Mouse (Mus musculus) forebrain, embryonic 12.5 days (tissue): ENCODE data around the gene Rab26. TPM values are rescaled to one million over a fixed set of nuclear protein-coding genes. Genes with fewer than 3 reads are reported as not detected.

Experiments used
- ATAC-seq: fragments of 200-750 bp; cut with Nextera tagmentation; 2 replicates; pipeline ENCODE4 v1.8.0; 2017; ENCODE audit warnings: moderate TSS enrichment; ENCODE audit not compliant: low FRiP score
- H3K27ac ChIP-seq: fragments of 300-500 bp; sonication (generic); 2 replicates; pipeline ENCODE4 v1.5.1; 2016; ENCODE audit warnings: mild to moderate bottlenecking
- H3K27me3 ChIP-seq: fragments of 300-500 bp; sonication (generic); 2 replicates; pipeline ENCODE4 v1.6.1; 2016; ENCODE audit warnings: mild to moderate bottlenecking
- H3K36me3 ChIP-seq: fragments of 300-500 bp; sonication (generic); replicated peaks from 2 replicates; pipeline ENCODE4 v1.6.1; 2016; ENCODE audit warnings: mild to moderate bottlenecking
- H3K4me1 ChIP-seq: fragments of 300-500 bp; sonication (generic); 2 replicates; pipeline ENCODE4 v1.6.1; 2016
- H3K4me2 ChIP-seq: fragments of 300-500 bp; sonication (generic); 2 replicates; pipeline ENCODE4 v1.6.1; 2016; ENCODE audit warnings: mild to moderate bottlenecking, moderate library complexity
- H3K4me3 ChIP-seq: fragments of 300-500 bp; sonication (generic); replicated peaks from 2 replicates; pipeline ENCODE4 v1.5.1; 2016; ENCODE audit warnings: mild to moderate bottlenecking
- H3K9ac ChIP-seq: fragments of 300-500 bp; sonication (generic); 2 replicates; pipeline ENCODE4 v1.6.1; 2016; ENCODE audit warnings: mild to moderate bottlenecking
- H3K9me3 ChIP-seq: fragments of 300-500 bp; sonication (generic); 2 replicates; pipeline ENCODE4 v1.6.1; 2016
- WGBS: fragments of 180-500 bp; shearing (Covaris S2); methylation state at CpG from one replicate; pipeline ENCODE4 v1.1.7; 2016; 5-methylcytosine and 5-hydroxymethylcytosine counted together
- polyA plus RNA-seq: library from polyadenylated mRNA; unstranded; fragments of >200 nt; fragmentation: Nextera tagmentation; extraction: Ambion mirVana; gene quantifications from 2 replicates; pipeline ENCODE4 v1.2.1, GENCODE M21; 2016

The Rab26 gene
- polyA plus RNA-seq, 1 experiment from 2014 or later: 1.9 TPM

- no peak overlapping the region for H3K27ac ChIP-seq
- no peaks in the 10 kb centered on the region for H3K36me3 ChIP-seq
- peak overlapping the region; percentile 16; the same call in 1 of the 2 replicates for H3K4me3 ChIP-seq
- 0 out of 2 replicates have a peak overlapping the region, but pooled peaks have one; percentile 25 for H3K9ac ChIP-seq
- H3K4me1 ChIP-seq: peaks cover 9% of the 10 kb centered on the region
- H3K27me3 ChIP-seq: peaks cover 23% of the 10 kb centered on the region
- peak overlapping the region; percentile 36 for H3K4me2 ChIP-seq
- no peak for ATAC-seq
- no peaks in the 10 kb centered on the region for H3K9me3 ChIP-seq
- 20% methylated on average over 12 of the region's 12 CpGs for WGBS
Measured at GRCm38 (mm10) chr17:24544613-24545012, 10.6 kb upstream of the Rab26 start.

- Histone ChIP-seq H3K27ac (no peak overlapping the region), H3K4me1 (peaks cover 10% of the 10 kb centered on the region), H3K4me2 (no peak overlapping the region), H3K27me3 (peaks cover 7% of the 10 kb centered on the region; the same call in 1 of the 2 replicates), H3K9me3 (no peaks in the 10 kb centered on the region), H3K4me3 (no peak overlapping the region), H3K9ac (no peak overlapping the region), H3K36me3 (no peaks in the 10 kb centered on the region)
- 0 out of 2 replicates have a peak, but pooled peaks have one; percentile 9 for ATAC-seq
- WGBS: 7% methylated on average over 3 of the region's 3 CpGs
Measured at GRCm38 (mm10) chr17:24540375-24540774, 6.4 kb upstream of the Rab26 start.

- ATAC-seq: no peak
- no peak overlapping the region for H3K27ac ChIP-seq
- WGBS: 72% methylated on average over 8 of the region's 8 CpGs
Measured at GRCm38 (mm10) chr17:24538950-24539349, 4.9 kb upstream of the Rab26 start.

GRCm38 (mm10) chr17:24537536-24537935, 3.5 kb upstream of the Rab26 start:
- no peak overlapping the region for H3K9ac ChIP-seq
- 42% methylated on average over 3 of the region's 3 CpGs for WGBS
- 0 out of 2 replicates have a peak overlapping the region, but pooled peaks have one; percentile 38 for H3K27ac ChIP-seq
- no peak overlapping the region for H3K4me2 ChIP-seq
- no peaks in the 10 kb centered on the region for H3K36me3 ChIP-seq
- ATAC-seq: no peak
- H3K27me3 ChIP-seq: no peaks in the 10 kb centered on the region
- H3K4me3 ChIP-seq: no peak overlapping the region
- peaks cover 23% of the 10 kb centered on the region for H3K4me1 ChIP-seq
- H3K9me3 ChIP-seq: no peaks in the 10 kb centered on the region

More at GRCm38 (mm10) chr17:24538950-24539349, 4.9 kb upstream of the Rab26 start:
- Histone ChIP-seq H3K36me3 (no peaks in the 10 kb centered on the region), H3K4me1 (peaks cover 10% of the 10 kb centered on the region), H3K4me3 (no peak overlapping the region), H3K9ac (no peak overlapping the region), H3K4me2 (no peak overlapping the region), H3K27me3 (no peaks in the 10 kb centered on the region), H3K9me3 (no peaks in the 10 kb centered on the region)

DNA sequence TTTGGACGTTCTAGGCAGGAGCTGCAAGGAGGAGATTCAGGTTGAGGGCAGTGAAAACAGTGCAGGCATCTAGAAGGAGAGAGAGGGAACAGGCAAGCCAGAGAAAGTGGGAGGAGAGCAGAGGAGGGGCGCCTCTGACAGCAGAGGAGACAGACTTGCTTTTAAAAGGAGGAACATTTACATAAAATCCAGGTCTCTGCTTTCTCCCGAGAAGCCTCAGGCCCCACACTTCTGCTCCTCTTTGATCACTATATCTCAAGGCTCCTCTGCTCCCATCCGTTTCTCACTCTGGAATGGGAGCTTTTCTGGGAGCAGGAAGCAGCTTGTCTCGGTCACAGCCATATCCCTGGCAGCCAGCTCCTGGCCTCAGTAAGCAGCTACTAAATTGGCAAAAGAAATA, 1.3 kb upstream of the Rab26 start:
- no peaks in the 10 kb centered on the region for H3K9me3 ChIP-seq
- no peaks in the 10 kb centered on the region for H3K27me3 ChIP-seq
- H3K4me3 ChIP-seq: no peak overlapping the region
- peaks cover 42% of the 10 kb centered on the region for H3K4me1 ChIP-seq
- 61% methylated on average over 5 of the region's 5 CpGs for WGBS
- H3K27ac ChIP-seq: no peak overlapping the region
- H3K36me3 ChIP-seq: peaks cover 11% of the 10 kb centered on the region
- no peak for ATAC-seq
- no peak overlapping the region for H3K4me2 ChIP-seq
- H3K9ac ChIP-seq: no peak overlapping the region

- Histone ChIP-seq H3K27me3 (no peaks in the 10 kb centered on the region), H3K4me1 (peaks cover 59% of the 10 kb centered on the region), H3K4me3 (peak overlapping the region; percentile 34), H3K9ac (peak overlapping the region; percentile 55), H3K9me3 (no peaks in the 10 kb centered on the region), H3K4me2 (peak overlapping the region; percentile 63), H3K36me3 (peaks cover 20% of the 10 kb centered on the region), H3K27ac (no peak overlapping the region)
- peak; percentile 64 for ATAC-seq
- 5% methylated on average over 53 of the region's 53 CpGs for WGBS
Measured at GRCm38 (mm10) chr17:24533099-24533992, 664 bp downstream of the Rab26 start.

DNA sequence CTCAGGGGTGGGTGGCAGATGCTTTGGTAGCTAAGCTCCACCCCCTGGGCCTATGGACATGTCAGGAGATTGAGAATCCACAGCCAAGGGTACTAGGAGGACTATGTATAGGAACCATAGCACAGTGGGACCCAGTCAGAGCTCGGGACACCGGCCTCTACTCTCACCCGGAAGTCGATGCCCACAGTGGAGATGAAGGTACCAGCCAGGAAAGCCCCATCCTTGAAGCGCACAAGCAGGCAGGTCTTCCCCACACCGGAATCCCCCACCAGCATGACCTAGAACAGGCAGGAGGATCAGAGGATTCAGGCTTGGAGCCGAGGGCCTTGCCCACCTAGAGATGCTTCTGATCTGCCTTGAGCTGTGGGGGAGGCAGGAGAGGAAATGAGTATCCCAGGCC, 2.0 kb downstream of the Rab26 start:
- Histone ChIP-seq H3K4me3 (no peak overlapping the region), H3K4me2 (no peak overlapping the region), H3K9me3 (no peaks in the 10 kb centered on the region), H3K27ac (no peak overlapping the region), H3K9ac (no peak overlapping the region), H3K36me3 (peaks cover 20% of the 10 kb centered on the region), H3K27me3 (no peaks in the 10 kb centered on the region), H3K4me1 (peaks cover 51% of the 10 kb centered on the region)
- WGBS: 77% methylated on average over 7 of the region's 7 CpGs
- no peak for ATAC-seq

DNA sequence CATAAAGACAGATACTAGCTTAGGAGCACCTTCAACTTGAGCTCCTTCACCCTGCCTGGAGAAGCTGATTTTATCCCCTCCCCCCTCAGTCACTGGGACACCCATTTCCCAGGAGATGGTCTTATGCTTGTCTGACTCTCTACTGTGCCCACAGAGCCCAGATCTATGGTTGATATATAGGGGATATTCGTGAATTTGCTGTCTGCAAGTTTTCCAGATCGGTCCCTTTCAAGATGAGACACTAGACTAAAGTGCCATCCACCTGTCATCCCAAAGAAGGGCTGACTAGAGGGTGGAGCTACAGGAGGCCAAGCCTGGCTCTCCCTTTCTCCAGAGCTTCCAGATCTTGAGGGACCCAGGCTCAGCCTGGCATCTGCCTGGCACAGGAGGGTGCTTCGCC, 2.9 kb downstream of the Rab26 start:
- peaks cover 61% of the 10 kb centered on the region for H3K4me1 ChIP-seq

GRCm38 (mm10) chr17:24530361-24531050, 3.5 kb downstream of the Rab26 start:
- peak overlapping the region; percentile 63 for H3K4me3 ChIP-seq
- H3K4me2 ChIP-seq: peak overlapping the region; percentile 88
- WGBS: 36% methylated on average over 8 of the region's 8 CpGs
- H3K27ac ChIP-seq: peak overlapping the region; percentile 89; the same call in 1 of the 2 replicates
- ATAC-seq: no peak
- peaks cover 20% of the 10 kb centered on the region for H3K36me3 ChIP-seq
- peak overlapping the region; percentile 79 for H3K9ac ChIP-seq
- H3K27me3 ChIP-seq: no peaks in the 10 kb centered on the region
- H3K9me3 ChIP-seq: no peaks in the 10 kb centered on the region
- H3K4me1 ChIP-seq: peaks cover 61% of the 10 kb centered on the region

More for the DNA sequence above, 2.9 kb downstream of the Rab26 start:
- Histone ChIP-seq H3K9me3 (no peaks in the 10 kb centered on the region), H3K36me3 (peaks cover 20% of the 10 kb centered on the region), H3K4me3 (no peak overlapping the region), H3K9ac (peak overlapping the region; percentile 79; the same call in 1 of the 2 replicates), H3K27ac (0 out of 2 replicates have a peak overlapping the region, but pooled peaks have one; percentile 50), H3K27me3 (no peaks in the 10 kb centered on the region), H3K4me2 (peak overlapping the region; percentile 88; the same call in 1 of the 2 replicates)
- ATAC-seq: no peak
- WGBS: 72% methylated on average over 3 of the region's 3 CpGs

DNA sequence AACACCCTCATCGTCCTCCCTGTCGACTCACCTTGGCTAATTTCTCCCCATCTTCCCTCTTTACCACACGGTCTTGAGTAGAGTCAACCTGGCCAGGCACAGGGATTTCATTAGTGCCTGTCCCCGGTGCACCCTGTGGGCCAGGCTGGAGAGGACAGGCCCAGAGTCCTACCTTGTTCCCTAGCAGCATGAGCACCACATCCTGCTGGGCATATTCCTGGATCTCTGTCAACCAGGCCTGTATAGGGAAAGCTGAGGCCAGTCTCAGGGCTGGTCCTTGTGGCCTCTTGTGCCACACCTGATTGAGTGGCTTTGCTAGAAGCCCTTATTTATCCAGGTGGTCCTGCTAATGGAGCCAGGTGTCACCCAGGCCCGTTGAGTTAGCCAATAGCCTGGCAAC, 4.1 kb downstream of the Rab26 start:
- Histone ChIP-seq H3K36me3 (peaks cover 20% of the 10 kb centered on the region), H3K4me2 (peak overlapping the region; percentile 88), H3K4me1 (peaks cover 61% of the 10 kb centered on the region), H3K27me3 (no peaks in the 10 kb centered on the region), H3K4me3 (peak overlapping the region; percentile 63), H3K27ac (peak overlapping the region; percentile 89; the same call in 1 of the 2 replicates), H3K9me3 (no peaks in the 10 kb centered on the region), H3K9ac (peak overlapping the region; percentile 79)
- no peak for ATAC-seq
- WGBS: 23% methylated on average over 5 of the region's 5 CpGs

GRCm38 (mm10) chr17:24529007-24529451, 5.0 kb downstream of the Rab26 start:
- Histone ChIP-seq H3K4me1 (peaks cover 61% of the 10 kb centered on the region), H3K4me3 (peak overlapping the region; percentile 63), H3K4me2 (peak overlapping the region; percentile 88), H3K27me3 (no peaks in the 10 kb centered on the region), H3K9me3 (no peaks in the 10 kb centered on the region), H3K9ac (peak overlapping the region; percentile 79), H3K36me3 (peaks cover 20% of the 10 kb centered on the region), H3K27ac (peak overlapping the region; percentile 89)
- no peak for ATAC-seq
- 0% methylated on average over 4 of the region's 4 CpGs for WGBS

DNA sequence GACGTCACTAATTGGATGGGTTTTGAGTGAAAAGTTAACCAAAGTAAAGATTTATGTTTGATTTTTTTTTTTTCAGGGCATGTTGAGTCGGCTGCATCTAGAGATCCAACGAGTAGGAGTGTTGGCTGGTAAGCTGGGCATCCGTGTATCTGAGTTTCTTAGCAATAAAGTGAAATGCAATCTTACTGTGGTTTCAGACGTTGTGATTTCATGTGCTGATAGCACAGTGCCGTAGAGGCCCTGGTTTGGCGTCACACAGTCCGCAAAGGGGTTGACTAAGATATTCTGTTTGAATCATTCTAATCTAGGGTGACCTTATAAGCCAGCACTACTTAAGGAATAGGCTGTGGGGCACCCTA, 5.5 kb downstream of the Rab26 start:
- H3K9ac ChIP-seq: peak overlapping the region; percentile 79
- peaks cover 57% of the 10 kb centered on the region for H3K4me1 ChIP-seq
- peaks cover 20% of the 10 kb centered on the region for H3K36me3 ChIP-seq
- H3K4me3 ChIP-seq: peak overlapping the region; percentile 63
- peak overlapping the region; percentile 88 for H3K4me2 ChIP-seq
- no peaks in the 10 kb centered on the region for H3K27me3 ChIP-seq
- H3K27ac ChIP-seq: peak overlapping the region; percentile 89
- H3K9me3 ChIP-seq: no peaks in the 10 kb centered on the region
- WGBS: under 1% methylated on average over 8 of the region's 8 CpGs
- ATAC-seq: no peak
